Mouse (Mus musculus): ENCODE measurements around the gene Hcn3. TPM values are rescaled to one million over a fixed set of nuclear protein-coding genes. Genes with fewer than 3 reads are reported as not detected.

Hcn3 gene
- polyA plus RNA-seq, 1 experiment = 0.10 TPM

DNA sequence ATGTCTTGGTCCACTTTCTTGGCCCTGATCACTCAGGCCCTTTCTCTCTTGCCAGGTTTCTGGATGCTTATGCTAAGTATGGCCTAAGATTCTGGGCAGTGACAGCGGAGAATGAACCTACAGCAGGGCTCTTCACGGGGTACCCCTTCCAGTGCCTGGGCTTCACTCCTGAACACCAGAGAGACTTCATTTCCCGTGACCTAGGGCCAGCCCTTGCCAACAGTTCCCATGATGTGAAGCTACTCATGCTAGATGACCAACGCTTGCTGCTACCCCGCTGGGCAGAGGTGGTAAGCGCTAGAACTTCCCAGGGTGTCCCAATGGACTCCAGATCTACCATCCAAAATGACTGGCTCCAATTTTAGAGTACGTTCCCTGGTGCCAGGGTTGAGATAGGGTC, 46.1 kb upstream of the Hcn3 start:
- TF ChIP-seq POLR2A (IDR thresholded peaks at IDR 0.05; ENCODE audit: insufficient read length, low read depth) = no peak
- no peak for TF ChIP-seq REST (IDR thresholded peaks at IDR 0.05; ENCODE audit: insufficient read depth, insufficient read length)
- TF ChIP-seq MYOD1 (IDR thresholded peaks at IDR 0.05; ENCODE audit: control insufficient read depth in 1 of 3, insufficient read length in 2 of 3, low read depth in 2 of 3) = no peak
- no peak for TF ChIP-seq MYOG (IDR thresholded peaks at IDR 0.05; ENCODE audit: control insufficient read depth in 1 of 3, insufficient read depth in 1 of 3, insufficient read length in 2 of 3, low read depth in 2 of 3)
- no peak for TF ChIP-seq MAX (IDR thresholded peaks at IDR 0.05; ENCODE audit: low read depth)
- no peak for TF ChIP-seq TCF3 (IDR thresholded peaks at IDR 0.05; ENCODE audit: insufficient read length, low read depth)
- TF ChIP-seq POLR2AphosphoS2 (IDR thresholded peaks at IDR 0.05; ENCODE audit: insufficient read length, low read depth) = no peak
- peaks cover 20% of the 10 kb centered on the region for H3K36me3 ChIP-seq (ENCODE audit: control insufficient read depth, insufficient read depth)

DNA sequence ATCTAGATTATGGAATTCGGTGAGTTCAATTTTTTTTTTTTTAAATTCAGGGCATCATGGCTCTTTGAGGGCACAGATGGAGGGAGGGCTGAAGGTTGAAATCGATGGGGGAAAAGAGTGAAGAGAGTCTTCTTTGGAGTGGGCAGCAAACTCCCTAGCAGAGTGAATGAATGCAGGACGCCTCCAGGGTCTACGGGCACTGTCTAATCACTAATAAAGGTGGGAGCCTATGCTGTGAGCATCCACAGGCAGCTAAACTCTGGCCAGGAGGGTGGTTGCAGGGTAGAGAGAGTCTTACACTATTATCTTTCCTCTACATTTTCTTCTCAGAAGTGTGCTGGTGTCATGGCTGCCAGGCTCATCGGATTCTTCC, 43.1 kb upstream of the Hcn3 start:
- Histone ChIP-seq H3K36me3 (ENCODE audit: control insufficient read depth, insufficient read depth) (peaks cover 8% of the 10 kb centered on the region), H3ac (ENCODE audit: control insufficient read depth, insufficient read length) (no peak overlapping the region)
- TF ChIP-seq E2F4 (IDR thresholded peaks at IDR 0.05; ENCODE audit: insufficient read depth) = no peak
- no peak for TF ChIP-seq TCF3 (IDR thresholded peaks at IDR 0.05; ENCODE audit: insufficient read length, low read depth)
- no peak for TF ChIP-seq SRF (IDR thresholded peaks at IDR 0.05; ENCODE audit: control insufficient read depth, insufficient read length, low read depth)
- TF ChIP-seq MAX (IDR thresholded peaks at IDR 0.05; ENCODE audit: low read depth) = no peak
- no peak for TF ChIP-seq USF1 (IDR thresholded peaks at IDR 0.05; ENCODE audit: low read depth)
- TF ChIP-seq CEBPB (IDR thresholded peaks at IDR 0.05; ENCODE audit: insufficient read depth, poor library complexity, severe bottlenecking) = no peak
- no peak for TF ChIP-seq POLR2A (IDR thresholded peaks at IDR 0.05; ENCODE audit: insufficient read length, low read depth)
- TF ChIP-seq MYOD1 (IDR thresholded peaks at IDR 0.05; ENCODE audit: control insufficient read depth in 1 of 3, insufficient read length in 2 of 3, low read depth in 2 of 3) = no peak
- no peak for TF ChIP-seq TCF12 (IDR thresholded peaks at IDR 0.05; ENCODE audit: insufficient read depth, poor library complexity, severe bottlenecking)
- no peak for TF ChIP-seq REST (IDR thresholded peaks at IDR 0.05; ENCODE audit: insufficient read depth, insufficient read length)
- TF ChIP-seq POLR2AphosphoS2 (IDR thresholded peaks at IDR 0.05; ENCODE audit: insufficient read length, low read depth) = no peak
- TF ChIP-seq MYOG (IDR thresholded peaks at IDR 0.05; ENCODE audit: control insufficient read depth in 1 of 3, insufficient read depth in 1 of 3, insufficient read length in 2 of 3, low read depth in 2 of 3) = no peak

More for the DNA sequence above, 46.1 kb upstream of the Hcn3 start:
- H3K27me3 ChIP-seq (ENCODE audit: control insufficient read depth, insufficient read depth, insufficient read length) = no peaks in the 10 kb centered on the region
- H3K4me2 ChIP-seq (ENCODE audit: low read depth) = no peak overlapping the region
- H3K4me3 ChIP-seq = no peak overlapping the region
- peaks cover 6% of the 10 kb centered on the region for H3K79me2 ChIP-seq (ENCODE audit: control insufficient read depth, insufficient read depth)
- no peak overlapping the region for H3ac ChIP-seq (ENCODE audit: control insufficient read depth, insufficient read length)

DNA sequence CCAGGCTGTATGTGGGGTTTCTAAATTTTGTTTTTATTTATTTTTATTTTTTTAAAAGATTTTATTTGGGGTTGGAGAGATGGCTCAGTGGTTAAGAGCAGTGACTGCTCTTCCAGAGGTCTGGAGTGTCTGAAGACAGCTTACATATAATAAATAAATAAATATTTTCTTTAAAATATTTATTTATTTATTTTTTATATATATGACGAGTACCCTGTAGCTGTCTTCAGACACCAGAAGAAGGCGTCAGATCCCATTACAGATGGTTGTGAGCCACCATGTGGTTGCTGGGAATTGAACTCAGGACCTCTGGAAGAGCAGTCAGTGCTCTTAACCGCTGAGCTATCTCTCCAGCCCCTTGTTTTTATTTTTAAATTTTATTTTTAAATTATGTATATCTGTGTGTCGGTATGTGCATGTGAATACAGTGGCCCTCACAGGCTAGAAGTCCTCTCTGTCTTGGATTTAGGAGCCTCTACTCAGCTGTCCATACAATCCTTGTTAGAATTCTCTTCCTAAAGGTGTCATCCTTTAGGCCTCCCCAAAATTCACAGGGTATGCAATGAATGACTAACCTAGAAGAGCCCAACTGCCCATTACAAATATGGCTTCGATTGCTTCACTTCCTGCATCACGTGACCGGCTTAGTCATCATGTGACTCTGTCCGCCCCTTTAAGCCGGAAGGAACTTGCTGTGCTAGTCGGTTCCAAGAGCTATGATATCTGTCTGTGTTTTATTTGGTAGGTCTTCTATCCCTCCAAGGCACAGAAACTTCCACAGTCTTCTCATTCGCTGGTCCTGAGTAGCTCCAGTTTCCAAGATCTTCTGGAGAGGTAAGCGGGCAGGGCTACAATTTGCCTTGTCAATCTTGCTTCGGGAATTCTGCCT, 42.5 kb upstream of the Hcn3 start, which contains the start of gene Gba:
Gene Gba, plus strand, starts transcription at position 676 of the 889 bp plus-strand sequence.
- H3ac ChIP-seq (ENCODE audit: control insufficient read depth, insufficient read length) = no peak within 1 kb of the TSS
- peaks cover 6% of the 10 kb centered on the region for H3K79me2 ChIP-seq (ENCODE audit: control insufficient read depth, insufficient read depth)
- peak within 1 kb of the TSS; percentile 29 for H3K4me3 ChIP-seq
- peak within 1 kb of the TSS; percentile 93 for H3K4me2 ChIP-seq (ENCODE audit: low read depth)
- peaks cover 5% of the 10 kb centered on the region for H3K36me3 ChIP-seq (ENCODE audit: control insufficient read depth, insufficient read depth)
- H3K27me3 ChIP-seq (ENCODE audit: control insufficient read depth, insufficient read depth, insufficient read length) = no peaks in the 10 kb centered on the region
- TF ChIP-seq REST (IDR thresholded peaks at IDR 0.05; ENCODE audit: insufficient read depth, insufficient read length) (no peak), USF1 (IDR thresholded peaks at IDR 0.05; ENCODE audit: low read depth) (peak; percentile 100), POLR2AphosphoS2 (IDR thresholded peaks at IDR 0.05; ENCODE audit: insufficient read length, low read depth) (no peak), CEBPB (IDR thresholded peaks at IDR 0.05; ENCODE audit: insufficient read depth, poor library complexity, severe bottlenecking) (0 out of 2 replicates have a peak, but pooled peaks have one; percentile 19), MYOD1 (IDR thresholded peaks at IDR 0.05; ENCODE audit: control insufficient read depth in 1 of 3, insufficient read length in 2 of 3, low read depth in 2 of 3) (no peak), TCF3 (IDR thresholded peaks at IDR 0.05; ENCODE audit: insufficient read length, low read depth) (no peak), MYOG (IDR thresholded peaks at IDR 0.05; ENCODE audit: control insufficient read depth in 1 of 3, insufficient read depth in 1 of 3, insufficient read length in 2 of 3, low read depth in 2 of 3) (no peak), POLR2A (IDR thresholded peaks at IDR 0.05; ENCODE audit: insufficient read length, low read depth) (no peak), TCF12 (IDR thresholded peaks at IDR 0.05; ENCODE audit: insufficient read depth, poor library complexity, severe bottlenecking) (no peak), E2F4 (IDR thresholded peaks at IDR 0.05; ENCODE audit: insufficient read depth) (no peak), MAX (IDR thresholded peaks at IDR 0.05; ENCODE audit: low read depth) (no peak)

More for the DNA sequence above, 43.1 kb upstream of the Hcn3 start:
- Histone ChIP-seq H3K4me2 (ENCODE audit: low read depth) (peak overlapping the region; percentile 93), H3K4me3 (peak overlapping the region; percentile 29), H3K27me3 (ENCODE audit: control insufficient read depth, insufficient read depth, insufficient read length) (no peaks in the 10 kb centered on the region), H3K79me2 (ENCODE audit: control insufficient read depth, insufficient read depth) (peaks cover 6% of the 10 kb centered on the region)

DNA sequence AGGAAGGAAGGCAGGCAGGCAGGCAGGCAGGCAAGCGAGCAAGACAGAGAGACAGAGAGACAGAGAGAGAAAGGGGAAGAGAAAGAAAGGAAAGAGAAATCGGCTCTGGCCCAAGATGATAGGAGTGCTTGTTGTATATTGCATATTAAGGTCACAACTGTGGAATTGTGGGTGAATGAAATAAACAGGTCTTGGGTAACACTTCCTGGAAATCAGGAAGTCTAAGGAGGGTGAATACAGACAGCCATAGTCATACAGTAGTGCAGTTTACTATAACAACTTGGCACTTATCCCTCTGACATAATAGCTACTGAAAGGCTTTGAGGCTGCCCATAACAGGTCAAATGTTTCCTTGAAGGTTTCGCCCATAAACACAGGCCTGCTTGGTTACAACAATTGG, 39.8 kb upstream of the Hcn3 start:
- Histone ChIP-seq H3K4me2 (ENCODE audit: low read depth) (no peak overlapping the region), H3K36me3 (ENCODE audit: control insufficient read depth, insufficient read depth) (no peaks in the 10 kb centered on the region), H3K4me3 (no peak overlapping the region), H3ac (ENCODE audit: control insufficient read depth, insufficient read length) (no peak overlapping the region), H3K27me3 (ENCODE audit: control insufficient read depth, insufficient read depth, insufficient read length) (no peaks in the 10 kb centered on the region), H3K79me2 (ENCODE audit: control insufficient read depth, insufficient read depth) (peaks cover 6% of the 10 kb centered on the region)
- TF ChIP-seq POLR2A (IDR thresholded peaks at IDR 0.05; ENCODE audit: insufficient read length, low read depth) (no peak), USF1 (IDR thresholded peaks at IDR 0.05; ENCODE audit: low read depth) (no peak), E2F4 (IDR thresholded peaks at IDR 0.05; ENCODE audit: insufficient read depth) (no peak), MYOD1 (IDR thresholded peaks at IDR 0.05; ENCODE audit: control insufficient read depth in 1 of 3, insufficient read length in 2 of 3, low read depth in 2 of 3) (no peak), TCF12 (IDR thresholded peaks at IDR 0.05; ENCODE audit: insufficient read depth, poor library complexity, severe bottlenecking) (no peak), MAX (IDR thresholded peaks at IDR 0.05; ENCODE audit: low read depth) (no peak), POLR2AphosphoS2 (IDR thresholded peaks at IDR 0.05; ENCODE audit: insufficient read length, low read depth) (no peak), SRF (IDR thresholded peaks at IDR 0.05; ENCODE audit: control insufficient read depth, insufficient read length, low read depth) (no peak)
